Mouse (Mus musculus): Measurements from ENCODE around the gene Adam1b. TPM values are rescaled to one million over a fixed set of nuclear protein-coding genes. Genes with fewer than 3 reads are reported as not detected.
"Not testable (repeated sequence)": the region's sequence is repeated elsewhere in the genome, so short reads cannot be mapped to it uniquely, and the experiment has no call there.

The Adam1b gene
- polyA plus RNA-seq, 1 experiment from 2014 or later, result not detected

- WGBS, result 95% methylated on average over 5 of the region's 5 CpGs
- Histone ChIP-seq H3K9me3 (replicated peaks) (no peaks in the 10 kb centered on the region), H3K27me3 (no peaks in the 10 kb centered on the region), H3K36me3 (peaks cover 73% of the 10 kb centered on the region), H3K4me2 (replicated peaks) (no peak overlapping the region), H3K27ac (no peak overlapping the region), H3K9ac (no peak overlapping the region), H3K4me3 (no peak overlapping the region), H3K4me1 (no peaks in the 10 kb centered on the region)
- ATAC-seq (ENCODE audit: low FRiP score), result no peak
Measured at GRCm38 (mm10) chr5:121534521-121534920, 31.3 kb upstream of the Adam1b start.

GRCm38 (mm10) chr5:121526961-121527360, 23.7 kb upstream of the Adam1b start:
- H3K9me3 ChIP-seq (replicated peaks), result no peaks in the 10 kb centered on the region
- H3K4me3 ChIP-seq, result no peak overlapping the region
- H3K27ac ChIP-seq, result no peak overlapping the region
- no peak overlapping the region for H3K4me2 ChIP-seq (replicated peaks)
- H3K4me1 ChIP-seq, result no peaks in the 10 kb centered on the region
- ATAC-seq (ENCODE audit: low FRiP score), result no peak
- H3K36me3 ChIP-seq, result peaks cover 79% of the 10 kb centered on the region
- no peaks in the 10 kb centered on the region for H3K27me3 ChIP-seq
- no peak overlapping the region for H3K9ac ChIP-seq
- 62% methylated on average over 8 of the region's 8 CpGs for WGBS

GRCm38 (mm10) chr5:121526526-121526925, 23.3 kb upstream of the Adam1b start:
- Histone ChIP-seq H3K4me2 (replicated peaks) (no peak overlapping the region), H3K27ac (no peak overlapping the region), H3K36me3 (peaks cover 76% of the 10 kb centered on the region), H3K27me3 (no peaks in the 10 kb centered on the region), H3K9me3 (replicated peaks) (no peaks in the 10 kb centered on the region), H3K4me3 (no peak overlapping the region), H3K9ac (no peak overlapping the region), H3K4me1 (no peaks in the 10 kb centered on the region)
- no peak for ATAC-seq (ENCODE audit: low FRiP score)
- WGBS, result 79% methylated on average over 7 of the region's 7 CpGs

- no peak overlapping the region for H3K4me2 ChIP-seq (replicated peaks)
- H3K27ac ChIP-seq, result no peak overlapping the region
- peaks cover 76% of the 10 kb centered on the region for H3K36me3 ChIP-seq
- H3K9ac ChIP-seq, result no peak overlapping the region
- 83% methylated on average over 14 of the region's 14 CpGs for WGBS
- H3K4me3 ChIP-seq, result no peak overlapping the region
- no peaks in the 10 kb centered on the region for H3K27me3 ChIP-seq
- H3K4me1 ChIP-seq, result no peaks in the 10 kb centered on the region
- ATAC-seq (ENCODE audit: low FRiP score), result no peak
- H3K9me3 ChIP-seq (replicated peaks), result no peaks in the 10 kb centered on the region
Measured at GRCm38 (mm10) chr5:121525774-121526450, 22.7 kb upstream of the Adam1b start.

- H3K4me3 ChIP-seq; ATAC-seq (ENCODE audit: low FRiP score); H3K9ac ChIP-seq; H3K27ac ChIP-seq; H3K9me3 ChIP-seq (replicated peaks); H3K4me1 ChIP-seq; H3K27me3 ChIP-seq; H3K4me2 ChIP-seq (replicated peaks): not testable (repeated sequence)
- WGBS, result 91% methylated on average over 10 of the region's 17 CpGs
- peaks cover 47% of the 10 kb centered on the region for H3K36me3 ChIP-seq
Measured at GRCm38 (mm10) chr5:121519758-121520157, 16.5 kb upstream of the Adam1b start.

GRCm38 (mm10) chr5:121518983-121519382, 15.7 kb upstream of the Adam1b start:
- no peak overlapping the region for H3K27ac ChIP-seq
- 92% methylated on average over 9 of the region's 9 CpGs for WGBS
- no peaks in the 10 kb centered on the region for H3K4me1 ChIP-seq
- H3K36me3 ChIP-seq, result peaks cover 40% of the 10 kb centered on the region
- H3K9me3 ChIP-seq (replicated peaks), result no peaks in the 10 kb centered on the region
- no peak overlapping the region for H3K9ac ChIP-seq
- H3K4me3 ChIP-seq, result no peak overlapping the region
- no peak overlapping the region for H3K4me2 ChIP-seq (replicated peaks)
- H3K27me3 ChIP-seq, result no peaks in the 10 kb centered on the region
- ATAC-seq (ENCODE audit: low FRiP score), result no peak

- no peaks in the 10 kb centered on the region for H3K9me3 ChIP-seq (replicated peaks)
- H3K36me3 ChIP-seq, result no peaks in the 10 kb centered on the region
- WGBS, result 86% methylated on average over 7 of the region's 7 CpGs
- ATAC-seq (ENCODE audit: low FRiP score), result no peak
- H3K4me2 ChIP-seq (replicated peaks), result no peak overlapping the region
- no peak overlapping the region for H3K9ac ChIP-seq
- H3K4me1 ChIP-seq, result no peaks in the 10 kb centered on the region
- no peaks in the 10 kb centered on the region for H3K27me3 ChIP-seq
- H3K27ac ChIP-seq, result no peak overlapping the region
- no peak overlapping the region for H3K4me3 ChIP-seq
Measured at GRCm38 (mm10) chr5:121510009-121510408, 6.8 kb upstream of the Adam1b start.

- no peaks in the 10 kb centered on the region for H3K9me3 ChIP-seq (replicated peaks)
- 90% methylated on average over 1 of the region's 1 CpGs for WGBS
- H3K4me1 ChIP-seq, result no peaks in the 10 kb centered on the region
- H3K27me3 ChIP-seq, result no peaks in the 10 kb centered on the region
- no peak overlapping the region for H3K4me2 ChIP-seq (replicated peaks)
- no peak overlapping the region for H3K27ac ChIP-seq
- H3K9ac ChIP-seq, result no peak overlapping the region
- no peaks in the 10 kb centered on the region for H3K36me3 ChIP-seq
- no peak overlapping the region for H3K4me3 ChIP-seq
- no peak for ATAC-seq (ENCODE audit: low FRiP score)
Measured at GRCm38 (mm10) chr5:121506846-121507245, 3.6 kb upstream of the Adam1b start.

GRCm38 (mm10) chr5:121501424-121501996, 1.7 kb downstream of the Adam1b start:
- not testable (repeated sequence) for H3K27me3 ChIP-seq; H3K4me1 ChIP-seq; H3K9me3 ChIP-seq (replicated peaks); H3K36me3 ChIP-seq; H3K4me2 ChIP-seq (replicated peaks); H3K27ac ChIP-seq; H3K4me3 ChIP-seq; ATAC-seq (ENCODE audit: low FRiP score); H3K9ac ChIP-seq
- WGBS, result 73% methylated on average over 10 of the region's 17 CpGs

- no peaks in the 10 kb centered on the region for H3K27me3 ChIP-seq
- H3K4me2 ChIP-seq (replicated peaks), result no peak overlapping the region
- no peak overlapping the region for H3K9ac ChIP-seq
- H3K9me3 ChIP-seq (replicated peaks), result no peaks in the 10 kb centered on the region
- WGBS, result 73% methylated on average over 7 of the region's 7 CpGs
- no peak for ATAC-seq (ENCODE audit: low FRiP score)
- H3K4me1 ChIP-seq, result no peaks in the 10 kb centered on the region
- H3K27ac ChIP-seq, result no peak overlapping the region
- H3K4me3 ChIP-seq, result no peak overlapping the region
- H3K36me3 ChIP-seq, result no peaks in the 10 kb centered on the region
Measured at GRCm38 (mm10) chr5:121500719-121501118, 2.5 kb downstream of the Adam1b start.

- WGBS, result 75% methylated on average over 8 of the region's 8 CpGs
- Histone ChIP-seq H3K27ac (no peak overlapping the region), H3K9me3 (replicated peaks) (no peaks in the 10 kb centered on the region), H3K4me2 (replicated peaks) (no peak overlapping the region), H3K4me1 (no peaks in the 10 kb centered on the region), H3K27me3 (no peaks in the 10 kb centered on the region), H3K36me3 (no peaks in the 10 kb centered on the region), H3K9ac (no peak overlapping the region), H3K4me3 (no peak overlapping the region)
- ATAC-seq (ENCODE audit: low FRiP score), result no peak
Measured at GRCm38 (mm10) chr5:121493305-121493704, 9.9 kb downstream of the Adam1b start.

GRCm38 (mm10) chr5:121484801-121485200, 18.4 kb downstream of the Adam1b start:
- 81% methylated on average over 5 of the region's 5 CpGs for WGBS

GRCm38 (mm10) chr5:121477680-121478079, 25.6 kb downstream of the Adam1b start:
- Histone ChIP-seq H3K4me3 (no peak overlapping the region), H3K27me3 (no peaks in the 10 kb centered on the region), H3K27ac (no peak overlapping the region), H3K9me3 (replicated peaks) (no peaks in the 10 kb centered on the region), H3K36me3 (no peaks in the 10 kb centered on the region), H3K4me1 (no peaks in the 10 kb centered on the region), H3K4me2 (replicated peaks) (no peak overlapping the region), H3K9ac (no peak overlapping the region)
- no peak for ATAC-seq (ENCODE audit: low FRiP score)
- 39% methylated on average over 3 of the region's 3 CpGs for WGBS

More at GRCm38 (mm10) chr5:121484801-121485200, 18.4 kb downstream of the Adam1b start:
- Histone ChIP-seq H3K9me3 (replicated peaks) (no peaks in the 10 kb centered on the region), H3K4me3 (no peak overlapping the region), H3K4me1 (no peaks in the 10 kb centered on the region), H3K27ac (no peak overlapping the region), H3K4me2 (replicated peaks) (no peak overlapping the region), H3K9ac (no peak overlapping the region), H3K36me3 (no peaks in the 10 kb centered on the region), H3K27me3 (no peaks in the 10 kb centered on the region)
- no peak for ATAC-seq (ENCODE audit: low FRiP score)

All from hindbrain, embryonic 12.5 days (tissue).